Mouse (Mus musculus) MEL (cell line): ENCODE data around the gene D17H6S53E. TPM values are rescaled to one million over a fixed set of nuclear protein-coding genes. Genes with fewer than 3 reads are reported as not detected.

Experiments used
- DNase-seq: peaks from one replicate; pipeline ENCODE4 v3.0.0; 2011; ENCODE audit warnings: low read depth, low spot score
- H3K27ac ChIP-seq: 2 replicates; pipeline ENCODE4 v1.5.1; 2012; ENCODE audit warnings: low read depth, mild to moderate bottlenecking, control low read depth, low read length, moderate library complexity; ENCODE audit not compliant: control insufficient read depth
- H3K27me3 ChIP-seq, 2 experiments: fragments of 150-350 bp in 1 of 2; sonication (generic) in 1 of 2; 2 replicates each; pipeline ENCODE4 v1.6.1; 2012; ENCODE audit warnings: low read length in 2 of 2, mild to moderate bottlenecking in 2 of 2, improper control_type of control experiment in 1 of 2, moderate library complexity in 1 of 2; ENCODE audit not compliant: insufficient read depth in 2 of 2, control insufficient read depth in 1 of 2
- H3K36me3 ChIP-seq, 2 experiments: 2 replicates each; pipeline ENCODE4 v1.6.1; 2012 to 2014; ENCODE audit warnings: low read length in 2 of 2, improper control_type of control experiment in 1 of 2, inconsistent platforms in 1 of 2, mild to moderate bottlenecking in 1 of 2; ENCODE audit not compliant: insufficient read depth in 2 of 2, control insufficient read depth in 1 of 2
- H3K4me1 ChIP-seq, 2 experiments: fragments of 150-350 bp in 1 of 2; sonication (generic) in 1 of 2; 2 replicates each; pipeline ENCODE4 v1.6.1; 2012; ENCODE audit warnings: low read length in 2 of 2, improper control_type of control experiment in 1 of 2, mild to moderate bottlenecking in 1 of 2; ENCODE audit not compliant: insufficient read depth in 2 of 2, control insufficient read depth in 1 of 2
- H3K4me3 ChIP-seq, 2 experiments: fragments of 150-350 bp in 1 of 2; sonication (generic) in 1 of 2; 2 replicates each; pipeline ENCODE4 v1.5.1; 2012; ENCODE audit warnings: low read depth in 2 of 2, low read length in 2 of 2, mild to moderate bottlenecking in 2 of 2, moderate library complexity in 2 of 2, control low read depth in 1 of 2, improper control_type of control experiment in 1 of 2; ENCODE audit not compliant: control insufficient read depth in 1 of 2, insufficient read depth in 1 of 2
- H3K79me2 ChIP-seq: 2 replicates; pipeline ENCODE4 v1.6.1; 2012; ENCODE audit warnings: mild to moderate bottlenecking, low read length, moderate library complexity; ENCODE audit not compliant: control insufficient read depth, poor library complexity, insufficient read depth
- H3K9ac ChIP-seq: 2 replicates; pipeline ENCODE4 v1.6.1; 2012; ENCODE audit warnings: low read depth, mild to moderate bottlenecking, control low read depth, low read length, moderate library complexity; ENCODE audit not compliant: control insufficient read depth, poor library complexity, severe bottlenecking
- H3K9me3 ChIP-seq: fragments of 150-350 bp; sonication (generic); replicated peaks from 2 replicates; pipeline ENCODE4 v1.6.1; 2012; ENCODE audit warnings: mild to moderate bottlenecking, low read length, improper control_type of control experiment, moderate library complexity; ENCODE audit not compliant: insufficient read depth
- BHLHE40 ChIP-seq: IDR thresholded peaks from 2 replicates; pipeline ENCODE4 v1.6.1; 2012; ENCODE audit warnings: low read depth, mild to moderate bottlenecking, inconsistent platforms, low read length, improper control_type of control experiment, borderline replicate concordance
- CHD2 ChIP-seq: IDR thresholded peaks from 2 replicates; pipeline ENCODE4 v1.6.1; 2011; ENCODE audit warnings: low read length, improper control_type of control experiment
- CTCF ChIP-seq, 3 experiments: IDR thresholded peaks in 2 of 3; conservative IDR thresholded peaks in 1 of 3; 2 replicates each; pipeline ENCODE4 v1.5.1; 2011 to 2012; ENCODE audit warnings: low read length in 3 of 3, low read depth in 2 of 3, mild to moderate bottlenecking in 2 of 3, improper control_type of control experiment in 1 of 3, inconsistent platforms in 1 of 3, mixed read lengths in 1 of 3, moderate library complexity in 1 of 3; ENCODE audit not compliant: control insufficient read depth in 1 of 3, insufficient read depth in 1 of 3, poor library complexity in 1 of 3, severe bottlenecking in 1 of 3
- E2F4 ChIP-seq: IDR thresholded peaks from 2 replicates; pipeline ENCODE4 v1.6.1; 2011; ENCODE audit warnings: low read depth, low read length, improper control_type of control experiment, borderline replicate concordance
- ELF1 ChIP-seq: IDR thresholded peaks from 2 replicates; pipeline ENCODE4 v1.6.1; 2014; ENCODE audit warnings: low read depth, mild to moderate bottlenecking, inconsistent platforms, low read length, improper control_type of control experiment, moderate library complexity
- EP300 ChIP-seq, 2 experiments: IDR thresholded peaks; 2 replicates each; pipeline ENCODE4 v1.6.1; 2011; ENCODE audit warnings: improper control_type of control experiment in 2 of 2, low read length in 2 of 2, low read depth in 1 of 2, mild to moderate bottlenecking in 1 of 2
- ETS1 ChIP-seq: IDR thresholded peaks from 2 replicates; pipeline ENCODE4 v1.6.1; 2012; ENCODE audit warnings: low read depth, mild to moderate bottlenecking, inconsistent platforms, low read length, improper control_type of control experiment, moderate library complexity
- GABPA ChIP-seq: IDR thresholded peaks from 2 replicates; pipeline ENCODE4 v1.6.1; 2012; ENCODE audit warnings: low read depth, mild to moderate bottlenecking, inconsistent platforms, low read length, improper control_type of control experiment, moderate library complexity
- GATA1 ChIP-seq: IDR thresholded peaks from 2 replicates; pipeline ENCODE4 v1.6.1; 2011; ENCODE audit warnings: low read depth, low read length, improper control_type of control experiment
- HCFC1 ChIP-seq: IDR thresholded peaks from 2 replicates; pipeline ENCODE4 v1.6.1; 2012; ENCODE audit warnings: low read depth, mild to moderate bottlenecking, inconsistent platforms, low read length, improper control_type of control experiment, moderate library complexity
- JUND ChIP-seq: IDR thresholded peaks from 2 replicates; pipeline ENCODE4 v1.6.1; 2011; ENCODE audit warnings: low read depth, mild to moderate bottlenecking, improper control_type of control experiment, low read length
- KAT2A ChIP-seq: conservative IDR thresholded peaks from 2 replicates; pipeline ENCODE4 v1.6.1; 2012; ENCODE audit warnings: low read depth, low read length, improper control_type of control experiment, inconsistent platforms
- MAFK ChIP-seq: IDR thresholded peaks from 2 replicates; pipeline ENCODE4 v1.6.1; 2011; ENCODE audit warnings: low read depth, mild to moderate bottlenecking, low read length, improper control_type of control experiment, borderline replicate concordance
- MAX ChIP-seq: IDR thresholded peaks from 2 replicates; pipeline ENCODE4 v1.6.1; 2011; ENCODE audit warnings: low read length, improper control_type of control experiment
- MAZ ChIP-seq: IDR thresholded peaks from 2 replicates; pipeline ENCODE4 v1.6.1; 2012; ENCODE audit warnings: low read depth, mild to moderate bottlenecking, inconsistent platforms, low read length, improper control_type of control experiment
- MXI1 ChIP-seq: IDR thresholded peaks from 2 replicates; pipeline ENCODE4 v1.6.1; 2011; ENCODE audit warnings: mild to moderate bottlenecking, low read depth, low read length, improper control_type of control experiment
- MYB ChIP-seq: IDR thresholded peaks from 2 replicates; pipeline ENCODE4 v1.6.1; 2011; ENCODE audit warnings: mild to moderate bottlenecking, low read depth, low read length, improper control_type of control experiment
- MYC ChIP-seq: IDR thresholded peaks from 2 replicates; pipeline ENCODE4 v1.6.1; 2011; ENCODE audit warnings: low read depth, mild to moderate bottlenecking, low read length, improper control_type of control experiment, moderate library complexity
- NRF1 ChIP-seq: IDR thresholded peaks from 2 replicates; pipeline ENCODE4 v1.6.1; 2014; ENCODE audit warnings: low read depth, mild to moderate bottlenecking, inconsistent platforms, low read length, improper control_type of control experiment, moderate library complexity; ENCODE audit not compliant: poor library complexity, insufficient read depth, severe bottlenecking
- POLR2A ChIP-seq, 2 experiments: IDR thresholded peaks; 2 replicates each; pipeline ENCODE4 v1.6.1; 2011 to 2012; ENCODE audit warnings: low read length in 2 of 2, mild to moderate bottlenecking in 2 of 2, control low read depth in 1 of 2, improper control_type of control experiment in 1 of 2, low read depth in 1 of 2, moderate library complexity in 1 of 2; ENCODE audit not compliant: control insufficient read depth in 1 of 2, insufficient read depth in 1 of 2, poor library complexity in 1 of 2
- POLR2AphosphoS2 ChIP-seq: IDR thresholded peaks from 2 replicates; pipeline ENCODE4 v1.6.1; 2011; ENCODE audit warnings: low read length, improper control_type of control experiment
- POLR2AphosphoS5 ChIP-seq: IDR thresholded peaks from 2 replicates; pipeline ENCODE4 v1.6.1; 2012; ENCODE audit warnings: low read depth, borderline replicate concordance, mild to moderate bottlenecking, inconsistent platforms, low read length, moderate library complexity, mixed read lengths
- RCOR1 ChIP-seq: IDR thresholded peaks from 2 replicates; pipeline ENCODE4 v1.6.1; 2012; ENCODE audit warnings: low read depth, mild to moderate bottlenecking, inconsistent platforms, low read length, improper control_type of control experiment
- SIN3A ChIP-seq: IDR thresholded peaks from 2 replicates; pipeline ENCODE4 v1.6.1; 2012; ENCODE audit warnings: low read length, improper control_type of control experiment, inconsistent platforms
- TAL1 ChIP-seq: IDR thresholded peaks from 2 replicates; pipeline ENCODE4 v1.6.1; 2012; ENCODE audit warnings: mild to moderate bottlenecking, inconsistent platforms, low read length, moderate library complexity, mixed read lengths
- TBP ChIP-seq: IDR thresholded peaks from 2 replicates; pipeline ENCODE4 v1.8.0; 2011; ENCODE audit warnings: low read depth, low read length, improper control_type of control experiment
- TCF12 ChIP-seq: IDR thresholded peaks from 2 replicates; pipeline ENCODE4 v1.6.1; 2014; ENCODE audit warnings: low read depth, mild to moderate bottlenecking, inconsistent platforms, low read length, improper control_type of control experiment, moderate library complexity
- ZKSCAN1 ChIP-seq: IDR thresholded peaks from 2 replicates; pipeline ENCODE4 v1.6.1; 2012; ENCODE audit warnings: low read depth, mild to moderate bottlenecking, inconsistent platforms, low read length, improper control_type of control experiment, moderate library complexity
- ZMIZ1 ChIP-seq: IDR thresholded peaks from 2 replicates; pipeline ENCODE4 v1.6.1; 2012; ENCODE audit warnings: low read depth, mild to moderate bottlenecking, inconsistent platforms, low read length, improper control_type of control experiment, moderate library complexity
- ZNF384 ChIP-seq: IDR thresholded peaks from 2 replicates; pipeline ENCODE4 v1.6.1; 2012; ENCODE audit warnings: low read depth, mild to moderate bottlenecking, inconsistent platforms, low read length, improper control_type of control experiment
- polyA plus RNA-seq, 2 experiments: library from polyadenylated mRNA; stranded (reverse) in 1 of 2; unstranded in 1 of 2; fragments of >175 nt in 1 of 2; fragments of >200 nt in 1 of 2; gene quantifications; 2 replicates each; pipeline versions ENCODE4 v1.2.1 to v1.2.4; 2012; ENCODE audit warnings: low replicate concordance in 2 of 2, low read depth in 1 of 2; ENCODE audit not compliant: insufficient read length in 2 of 2, insufficient read depth in 1 of 2, missing spikeins in 1 of 2
- total RNA-seq: library from RNA; depleted of rRNA; stranded (reverse); fragments of 300-350 nt; gene quantifications from 2 replicates; pipeline ENCODE4 v1.2.3, GENCODE M21; 2012

D17H6S53E gene
- total and polyA plus RNA-seq, 3 experiments, result 11.6 to 13.6 TPM; not detected in 1

DNA sequence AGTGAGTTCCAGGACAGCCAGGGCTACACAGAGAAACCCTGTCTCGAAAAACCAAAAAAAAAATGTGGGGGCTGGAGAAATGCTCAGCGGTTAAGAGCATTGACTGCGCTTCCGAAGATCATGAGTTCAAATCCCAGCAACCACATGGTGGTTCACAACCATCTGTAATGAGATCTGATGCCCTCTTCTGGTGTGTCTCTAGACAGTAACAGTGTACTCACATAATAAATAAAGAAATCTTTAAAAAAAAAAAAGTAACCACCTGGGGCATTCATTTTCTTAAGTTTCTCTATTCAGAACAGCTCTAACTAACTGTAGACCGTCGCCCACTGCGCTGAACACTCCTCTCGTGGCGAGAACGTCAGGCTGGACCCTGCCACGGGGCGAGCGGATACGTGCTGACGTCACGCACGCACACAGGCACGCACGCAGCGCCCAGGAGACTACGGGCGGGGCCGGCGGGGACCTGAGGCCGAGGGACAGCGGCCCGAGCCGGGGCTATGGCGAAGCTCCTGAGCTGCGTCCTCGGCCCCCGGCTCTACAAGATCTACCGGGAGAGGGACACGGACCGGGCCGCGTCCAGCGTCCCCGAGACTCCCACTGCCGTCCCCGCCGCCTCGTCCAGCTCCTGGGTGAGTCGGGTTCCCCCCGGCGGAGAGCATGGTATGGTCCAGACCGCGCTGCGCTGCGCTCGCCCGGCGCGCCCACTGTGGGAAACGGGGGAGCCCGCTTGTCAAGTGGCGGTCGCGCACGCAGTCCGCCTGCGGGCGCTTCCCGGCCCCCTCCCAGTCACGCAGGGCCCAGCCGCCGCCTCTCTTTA lies 37.1 kb upstream of the D17H6S53E start, which contains the start of gene Abhd16a (continued):
- peak in 1 of 3 experiments; percentile 3; a peak in 1 of 6 replicates for TF ChIP-seq CTCF (IDR thresholded peaks at IDR 0.05 in 2 of 3, conservative IDR thresholded peaks at IDR 0.05 in 1 of 3; ENCODE audit: control insufficient read depth in 1 of 3, insufficient read depth in 1 of 3, low read depth in 2 of 3, low read length in 3 of 3, poor library complexity in 1 of 3, severe bottlenecking in 1 of 3)
- peak; percentile 66; the same call in 1 of the 2 replicates for TF ChIP-seq TBP
- no peak for TF ChIP-seq E2F4
- TF ChIP-seq POLR2A (IDR thresholded peaks at IDR 0.05; ENCODE audit: control insufficient read depth in 1 of 2, insufficient read depth in 1 of 2, low read depth in 1 of 2, low read length in 2 of 2, poor library complexity in 1 of 2), result peak; percentile 73 to 84
- TF ChIP-seq ELF1, result no peak
- peak in 1 of 2 experiments; percentile 15; a peak in 1 of 4 replicates for TF ChIP-seq EP300 (IDR thresholded peaks at IDR 0.05; ENCODE audit: low read depth in 1 of 2, low read length in 2 of 2)
- no peak for TF ChIP-seq MAFK
- TF ChIP-seq ZMIZ1, result peak; percentile 89
- no peak for TF ChIP-seq GATA1
- peak; percentile 42; the same call in 1 of the 2 replicates for TF ChIP-seq NRF1
- no peak for TF ChIP-seq TAL1

DNA sequence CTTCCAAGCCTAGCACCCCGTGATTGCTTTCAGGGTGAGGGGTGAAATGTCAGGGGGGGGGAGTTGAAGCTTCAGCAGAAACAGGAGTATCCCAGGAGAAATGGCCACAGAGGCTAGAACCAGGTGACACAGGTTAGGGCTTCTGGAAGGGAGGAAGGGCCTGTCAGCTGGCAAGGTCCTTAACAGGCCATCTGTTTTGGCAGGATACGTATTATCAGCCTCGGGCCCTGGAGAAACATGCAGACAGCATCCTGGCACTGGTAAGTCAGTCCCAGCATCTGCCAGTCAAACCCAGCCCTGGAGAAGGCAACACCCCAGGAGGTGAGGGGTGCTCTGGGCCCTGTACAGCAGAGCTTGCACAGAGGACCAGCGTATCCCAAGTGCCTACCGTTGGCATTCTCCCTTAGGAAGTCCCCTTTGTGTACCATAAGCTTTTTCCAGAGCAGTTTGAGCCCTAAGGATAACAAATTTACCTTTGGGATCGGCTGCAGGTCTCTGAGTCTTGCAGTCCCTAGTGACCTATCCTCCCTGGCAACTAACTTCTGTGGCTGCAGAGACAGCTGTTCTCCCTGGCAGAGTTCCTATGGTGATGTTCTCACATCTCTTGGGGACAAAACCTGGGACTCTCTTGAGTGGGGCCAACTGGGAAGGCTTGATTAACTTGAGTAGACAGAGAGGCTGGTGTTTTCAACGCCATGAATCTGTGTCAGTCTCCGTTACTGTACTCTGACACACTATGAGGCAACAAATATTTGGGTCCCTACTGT lies 35.8 kb upstream of the D17H6S53E start:
- DNase-seq, result peak; percentile 65
- Histone ChIP-seq H3K36me3 (peaks cover 0 to 8% of the 10 kb centered on the region in 2 experiments; a peak in 2 of 4 replicates), H3K4me3 (peak overlapping the region; percentile 69 to 94), H3K9me3 (no peaks in the 10 kb centered on the region), H3K79me2 (peaks cover 18% of the 10 kb centered on the region), H3K27me3 (no peaks in the 10 kb centered on the region), H3K27ac (peak overlapping the region; percentile 81), H3K9ac (peak overlapping the region; percentile 87), H3K4me1 (peaks cover 2 to 19% of the 10 kb centered on the region in 2 experiments; a peak in 3 of 4 replicates)
- peak; percentile 45 to 63; a peak in 3 of 4 replicates for TF ChIP-seq EP300 (IDR thresholded peaks at IDR 0.05; ENCODE audit: low read depth in 1 of 2, low read length in 2 of 2)
- TF ChIP-seq MXI1, result no peak
- no peak for TF ChIP-seq ELF1
- no peak for TF ChIP-seq POLR2AphosphoS2
- TF ChIP-seq ETS1, result peak; percentile 85
- TF ChIP-seq BHLHE40, result no peak
- no peak for TF ChIP-seq MAFK
- TF ChIP-seq ZNF384, result no peak
- no peak for TF ChIP-seq GABPA
- TF ChIP-seq JUND, result no peak
- TF ChIP-seq MYB, result no peak
- TF ChIP-seq CHD2, result no peak
- no peak; the same call in 1 of the 2 replicates for TF ChIP-seq HCFC1
- no peak for TF ChIP-seq POLR2A (IDR thresholded peaks at IDR 0.05; ENCODE audit: control insufficient read depth in 1 of 2, insufficient read depth in 1 of 2, low read depth in 1 of 2, low read length in 2 of 2, poor library complexity in 1 of 2)
- no peak for TF ChIP-seq MAZ
- TF ChIP-seq SIN3A, result no peak
- TF ChIP-seq KAT2A, result no peak; the same call in 1 of the 2 replicates
- TF ChIP-seq ZKSCAN1, result 0 out of 2 replicates have a peak, but pooled peaks have one; percentile 50
- TF ChIP-seq MAX, result no peak
- peak; percentile 79 for TF ChIP-seq TCF12
- no peak for TF ChIP-seq POLR2AphosphoS5
- TF ChIP-seq GATA1, result peak; percentile 42; the same call in 1 of the 2 replicates
- no peak; the same call in 1 of the 2 replicates for TF ChIP-seq RCOR1
- no peak for TF ChIP-seq NRF1
- no peak for TF ChIP-seq MYC
- peak; percentile 74 for TF ChIP-seq TAL1
